Mouse (Mus musculus) hindlimb bud, embryonic 11.5 days (tissue): ENCODE data around the gene Naa16.

Experiments used
- DNase-seq: peaks from one replicate; pipeline ENCODE4 v3.0.0-alpha.2; 2012; ENCODE audit warnings: low read depth, low spot score; ENCODE audit errors: extremely low spot score

Naa16 gene

GRCm38 (mm10) chr14:79330944-79331561 lies 59.5 kb downstream of the Naa16 start:
- DNase-seq = no peak

- DNase-seq = no peak
Observed at GRCm38 (mm10) chr14:79327033-79327432, 63.5 kb downstream of the Naa16 start.

- no peak for DNase-seq
Observed at GRCm38 (mm10) chr14:79324112-79324840, 66.3 kb downstream of the Naa16 start.

GRCm38 (mm10) chr14:79321881-79322280 lies 68.7 kb downstream of the Naa16 start:
- DNase-seq = no peak

- no peak for DNase-seq
Observed at GRCm38 (mm10) chr14:79321152-79321551, 69.4 kb downstream of the Naa16 start.

- no peak for DNase-seq
Observed at GRCm38 (mm10) chr14:79317602-79318001, 73.0 kb downstream of the Naa16 start.

GRCm38 (mm10) chr14:79315877-79316276 lies 74.7 kb downstream of the Naa16 start:
- DNase-seq = no peak

GRCm38 (mm10) chr14:79314245-79315010 lies 76.2 kb downstream of the Naa16 start:
- no peak for DNase-seq

GRCm38 (mm10) chr14:79313439-79314175 lies 77.0 kb downstream of the Naa16 start:
- DNase-seq = no peak

- DNase-seq = no peak
Observed at GRCm38 (mm10) chr14:79312719-79313118, 77.9 kb downstream of the Naa16 start.

- DNase-seq = no peak
Observed at GRCm38 (mm10) chr14:79311918-79312454, 78.6 kb downstream of the Naa16 start.

GRCm38 (mm10) chr14:79309115-79309514 lies 81.5 kb downstream of the Naa16 start:
- DNase-seq = no peak

GRCm38 (mm10) chr14:79308364-79308763 lies 82.2 kb downstream of the Naa16 start:
- DNase-seq = no peak

- no peak for DNase-seq
Observed at GRCm38 (mm10) chr14:79307908-79308307, 82.7 kb downstream of the Naa16 start.

- no peak for DNase-seq
Observed at GRCm38 (mm10) chr14:79307138-79307537, 83.4 kb downstream of the Naa16 start.

- DNase-seq = no peak
Observed at GRCm38 (mm10) chr14:79304873-79305464, 85.6 kb downstream of the Naa16 start.

- no peak for DNase-seq
Observed at GRCm38 (mm10) chr14:79303150-79303549, 87.4 kb downstream of the Naa16 start.

- peak; percentile 76 for DNase-seq
Observed at GRCm38 (mm10) chr14:79301466-79301875, 89.1 kb downstream of the Naa16 start, which contains the start of gene Rgcc. Gene Rgcc, minus strand, starts transcription at chr14:79301645.

- no peak for DNase-seq
Observed at GRCm38 (mm10) chr14:79300641-79301350, 89.8 kb downstream of the Naa16 start.

GRCm38 (mm10) chr14:79299796-79300195 lies 90.8 kb downstream of the Naa16 start:
- no peak for DNase-seq
